Mouse (Mus musculus): ENCODE measurements at regions not wholly inside any gene's neighbourhood (a gene's known extent, or its start where the extent isn't known, plus 50 kb on each side); places are given as distances from the start of the nearest gene placed in this dataset.

GRCm38 (mm10) chr1:157957506-157957905 lies 398.6 kb downstream of the Brinp2 start:
- no peak for DNase-seq (ENCODE audit: low spot score)

DNA sequence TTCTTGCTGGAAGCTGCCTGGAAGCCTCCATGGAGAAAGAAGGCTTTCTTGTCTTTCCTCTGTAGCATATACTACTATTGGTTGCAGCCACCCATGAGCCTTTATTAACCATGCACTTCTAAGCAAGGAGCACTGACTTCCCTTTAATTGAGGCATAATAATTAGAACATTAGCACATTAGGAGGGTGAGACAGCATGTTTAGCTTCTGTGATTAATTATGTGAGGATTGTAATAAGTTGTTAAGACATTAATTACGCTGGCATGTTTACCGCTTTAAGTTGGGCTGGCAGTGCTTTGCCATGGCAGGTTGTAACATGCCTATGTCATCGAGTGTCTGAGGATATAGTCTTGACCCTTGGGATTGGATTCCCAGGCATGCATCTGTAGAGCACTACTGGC lies 391.7 kb downstream of the Brinp2 start:
- DNase-seq (ENCODE audit: low spot score): no peak

GRCm38 (mm10) chr1:157969635-157970111 lies 386.5 kb downstream of the Brinp2 start:
- no peak for DNase-seq (ENCODE audit: low spot score)

- no peak for DNase-seq (ENCODE audit: low spot score)
Measured at GRCm38 (mm10) chr1:157973373-157974232, 382.5 kb downstream of the Brinp2 start.

DNA sequence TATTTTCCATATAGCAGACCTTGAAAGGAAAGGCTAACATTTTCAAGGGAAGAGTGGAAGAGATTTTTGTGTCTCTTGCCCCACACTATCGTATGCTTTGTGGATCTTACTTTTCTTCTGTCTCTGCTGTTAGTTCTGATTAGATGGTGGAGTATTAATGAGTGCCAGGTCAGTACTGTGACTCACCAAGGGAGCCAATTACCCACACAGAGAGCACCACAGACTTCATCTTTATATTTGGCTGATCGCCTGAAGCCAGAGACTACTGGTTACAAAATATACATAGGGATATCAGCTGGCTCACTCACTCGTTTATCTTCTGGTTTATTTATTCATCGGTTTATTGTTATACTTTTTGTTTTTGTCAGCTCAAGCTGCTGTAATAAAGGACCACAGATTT lies 381.5 kb downstream of the Brinp2 start:
- no peak for DNase-seq (ENCODE audit: low spot score)

DNA sequence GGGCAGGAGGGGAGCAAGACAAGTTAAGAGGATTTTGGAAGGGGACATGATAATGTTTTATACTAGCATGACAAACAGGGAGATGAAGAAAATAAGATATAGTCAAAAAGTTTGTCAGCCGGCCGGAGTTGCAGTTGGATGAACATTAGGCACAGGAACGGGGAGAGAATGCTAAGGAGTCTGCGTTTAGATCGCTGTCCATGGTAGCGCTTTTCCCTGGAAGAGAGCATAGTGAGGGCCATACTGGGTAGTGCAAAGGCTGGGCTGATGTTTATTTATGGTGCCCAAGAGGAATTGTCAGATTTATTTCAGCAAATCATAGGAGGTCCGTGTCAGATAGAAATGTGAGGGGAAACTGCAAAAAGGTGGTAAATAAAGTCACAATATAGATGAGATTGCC lies 337.0 kb downstream of the Brinp2 start:
- DNase-seq (ENCODE audit: low spot score): no peak

GRCm38 (mm10) chr1:158039756-158040155 lies 316.4 kb downstream of the Brinp2 start:
- DNase-seq (ENCODE audit: low spot score): no peak

DNA sequence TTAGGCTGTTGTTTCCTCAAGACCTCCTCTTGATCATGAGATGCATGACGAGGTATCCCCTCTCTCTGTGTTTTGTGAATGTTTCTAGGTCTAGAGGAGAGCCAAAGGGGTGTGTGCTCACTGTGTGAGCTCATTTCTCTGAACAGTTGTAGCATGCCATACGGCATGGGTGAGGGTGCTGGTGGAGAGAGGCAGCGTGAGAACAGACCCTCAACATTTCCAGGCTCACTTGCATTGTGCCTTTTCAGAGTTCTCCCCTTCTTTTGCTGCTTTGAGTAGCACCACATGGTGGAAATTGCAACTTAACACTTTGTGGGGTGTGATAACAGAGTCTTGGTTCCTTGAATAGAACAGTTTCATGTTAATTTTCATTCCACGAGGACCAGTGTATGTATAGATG lies 315.8 kb downstream of the Brinp2 start:
- DNase-seq (ENCODE audit: low spot score): no peak

DNA sequence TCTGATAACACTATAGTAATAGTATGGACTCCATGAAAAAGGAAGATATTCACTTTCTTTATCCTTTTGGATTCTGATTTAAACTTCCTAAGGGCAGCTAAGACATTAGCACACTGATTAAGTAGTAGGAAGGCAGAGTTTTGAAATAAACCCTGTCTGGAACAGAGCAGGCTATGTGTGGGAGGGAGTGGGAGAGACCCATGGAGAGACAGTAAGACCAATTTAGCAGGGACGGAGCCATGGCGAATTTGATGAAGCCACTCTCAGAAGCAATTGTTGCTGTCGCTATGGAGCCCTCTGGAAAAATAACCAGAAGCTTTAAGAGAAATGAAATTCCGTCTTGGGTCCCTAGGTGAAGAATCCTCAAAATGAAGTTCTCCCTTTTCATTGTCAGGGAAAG lies 303.5 kb downstream of the Brinp2 start:
- no peak for DNase-seq (ENCODE audit: low spot score)

GRCm38 (mm10) chr1:158054961-158055360 lies 301.2 kb downstream of the Brinp2 start:
- no peak for DNase-seq (ENCODE audit: low spot score)

DNA sequence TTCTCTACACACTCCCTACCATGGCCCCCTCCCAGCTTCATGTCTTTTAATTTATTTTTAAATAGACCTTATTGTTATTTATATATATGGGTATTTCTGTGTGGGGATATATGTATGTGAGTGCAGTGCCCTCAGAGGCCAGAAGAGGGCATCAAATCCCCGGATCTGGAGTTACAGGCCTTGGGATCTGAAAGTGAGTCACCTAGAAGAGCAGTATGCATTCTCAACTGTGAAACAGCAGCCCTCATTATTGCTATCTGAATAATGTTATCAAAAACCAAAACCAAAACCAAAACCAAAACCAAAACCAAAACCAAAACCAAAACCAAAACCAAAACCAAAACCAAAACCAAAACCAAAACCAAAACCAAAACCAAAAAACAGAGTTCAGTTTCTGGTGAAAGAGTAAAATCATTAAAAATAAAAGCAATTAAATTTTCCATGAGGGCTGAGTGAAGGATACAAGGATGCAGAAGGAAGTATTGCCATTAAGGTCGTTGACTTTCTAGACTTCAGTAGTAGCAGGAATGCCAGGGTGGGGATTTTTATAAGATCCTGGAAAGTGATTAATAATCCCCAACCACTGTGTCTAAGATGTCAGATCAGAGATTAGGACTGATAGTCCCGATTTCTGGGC lies 299.0 kb downstream of the Brinp2 start:
- no peak for DNase-seq (ENCODE audit: low spot score)

DNA sequence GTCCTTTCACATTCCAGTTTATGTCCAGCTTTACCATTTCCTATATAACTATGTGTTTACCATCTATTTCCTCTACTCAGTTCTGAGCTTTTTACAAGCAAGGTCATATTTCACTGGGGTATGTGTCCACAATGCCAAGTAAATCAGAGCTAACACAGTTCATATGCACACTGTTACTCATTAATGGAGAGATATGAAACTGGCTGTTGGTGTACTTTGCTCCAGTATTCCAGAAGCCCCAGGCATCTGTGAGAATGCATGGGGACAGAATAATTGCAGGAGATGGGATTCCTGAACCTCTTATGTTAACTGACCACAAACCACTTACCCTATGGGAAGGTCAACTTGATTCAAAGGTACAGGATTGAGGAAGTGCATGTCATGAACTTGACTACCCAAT lies 298.3 kb downstream of the Brinp2 start:
- DNase-seq (ENCODE audit: low spot score): no peak

DNA sequence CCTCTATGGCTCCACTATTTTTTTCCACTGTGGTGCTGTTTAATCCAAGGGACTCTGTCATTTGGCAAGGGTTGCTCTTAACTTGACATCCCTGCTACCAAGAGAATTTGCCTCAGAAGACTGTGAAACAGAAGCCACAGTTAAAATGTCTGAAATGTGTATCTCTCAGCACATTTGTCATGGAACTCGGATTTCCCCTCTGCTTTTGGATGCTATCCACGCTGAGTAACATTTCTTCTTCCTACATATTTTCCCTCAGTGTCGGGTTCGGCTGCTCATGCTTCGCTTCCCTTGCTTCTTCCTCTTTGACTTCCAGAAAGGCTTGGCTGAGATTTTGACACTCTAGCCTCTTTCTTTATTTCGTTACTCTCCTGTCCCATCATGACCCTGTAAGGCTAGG lies 294.1 kb downstream of the Brinp2 start:
- DNase-seq (ENCODE audit: low spot score): no peak

- no peak for DNase-seq (ENCODE audit: low spot score)
Measured at GRCm38 (mm10) chr1:158082181-158082580, 273.9 kb downstream of the Brinp2 start.

GRCm38 (mm10) chr1:158085856-158086255 lies 270.3 kb downstream of the Brinp2 start:
- DNase-seq (ENCODE audit: low spot score): no peak

DNA sequence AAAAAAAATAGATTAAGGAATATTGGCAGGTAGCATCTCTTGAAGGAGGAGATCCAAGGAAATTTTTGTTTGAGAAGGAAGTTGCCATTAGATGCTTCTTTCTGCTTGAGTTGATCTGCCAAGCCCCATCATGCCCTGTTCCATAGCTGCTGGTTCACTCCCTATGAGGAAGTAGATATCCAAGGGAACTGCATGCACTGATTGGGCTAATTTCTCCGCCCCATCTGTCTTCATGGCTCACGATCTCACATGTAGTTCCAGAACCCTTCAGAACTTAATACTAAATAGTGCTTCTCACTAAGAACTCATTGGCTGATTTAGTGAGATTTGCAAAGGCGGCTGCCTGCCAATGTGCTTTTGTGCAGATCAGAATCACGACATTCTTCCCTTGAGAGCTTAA lies 258.6 kb downstream of the Brinp2 start:
- no peak for DNase-seq (ENCODE audit: low spot score)

- DNase-seq (ENCODE audit: low spot score): no peak
Measured at GRCm38 (mm10) chr1:158119708-158120107, 236.4 kb downstream of the Brinp2 start.

GRCm38 (mm10) chr1:158124902-158125301 lies 231.2 kb downstream of the Brinp2 start:
- DNase-seq (ENCODE audit: low spot score): no peak

GRCm38 (mm10) chr1:158126272-158126671 lies 229.9 kb downstream of the Brinp2 start:
- no peak for DNase-seq (ENCODE audit: low spot score)

- no peak for DNase-seq (ENCODE audit: low spot score)
Measured at GRCm38 (mm10) chr1:158129243-158129770, 226.8 kb downstream of the Brinp2 start.

- peak; percentile 37 for DNase-seq (ENCODE audit: low spot score)
Measured at GRCm38 (mm10) chr1:158147525-158147924, 208.6 kb downstream of the Brinp2 start.

DNA sequence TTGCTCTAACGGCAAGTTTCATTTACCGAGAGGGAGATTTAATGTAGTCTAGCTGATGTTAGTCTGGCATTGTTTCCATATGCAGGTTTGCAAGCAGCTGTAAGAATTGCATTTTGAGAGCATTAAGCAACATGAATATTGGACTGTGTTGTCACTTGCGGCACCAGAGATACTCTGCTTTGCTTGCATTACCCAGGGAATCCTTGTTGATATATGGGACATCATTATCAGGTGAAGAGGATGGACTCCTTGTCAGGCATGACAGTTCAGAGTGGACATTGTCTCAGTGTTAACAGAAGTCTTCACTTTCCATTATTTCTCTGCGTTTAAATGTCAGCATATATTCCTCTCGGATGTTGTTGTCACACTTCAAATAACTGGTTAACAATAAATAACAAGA lies 208.1 kb downstream of the Brinp2 start:
- no peak for DNase-seq (ENCODE audit: low spot score)

DNA sequence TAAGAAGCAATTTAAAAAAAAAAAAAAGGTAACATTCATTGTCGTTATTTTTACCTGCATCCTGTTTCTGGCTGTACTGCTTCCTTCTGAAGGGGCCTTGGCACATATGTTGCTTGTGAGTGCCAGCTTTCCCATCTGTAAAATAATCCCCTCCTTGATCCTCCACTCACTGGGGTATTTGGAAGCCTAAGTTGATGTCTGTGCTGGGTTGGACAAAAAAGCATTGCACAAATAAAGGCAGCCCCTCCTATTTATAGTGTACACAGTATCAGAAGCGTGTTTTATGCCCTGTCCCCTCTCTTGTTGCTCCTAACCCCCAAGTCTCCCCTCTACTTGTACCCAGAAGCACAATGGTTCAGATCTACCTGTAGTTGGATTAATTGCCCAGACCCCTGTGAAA lies 195.0 kb downstream of the Brinp2 start:
- DNase-seq (ENCODE audit: low spot score): no peak

Measured in MN1 (cell line).